Mouse (Mus musculus): Measurements from ENCODE around the gene Ptpn22. TPM values are rescaled to one million over a fixed set of nuclear protein-coding genes. Genes with fewer than 3 reads are reported as not detected.
"Not testable (repeated sequence)": the region's sequence is repeated elsewhere in the genome, so short reads cannot be mapped to it uniquely, and the experiment has no call there.

Ptpn22 gene
- polyA plus RNA-seq (2014; fragmentation: Nextera tagmentation; extraction: Ambion mirVana), result 0.08 TPM in 1 of 2 replicates, not detected in the other

DNA sequence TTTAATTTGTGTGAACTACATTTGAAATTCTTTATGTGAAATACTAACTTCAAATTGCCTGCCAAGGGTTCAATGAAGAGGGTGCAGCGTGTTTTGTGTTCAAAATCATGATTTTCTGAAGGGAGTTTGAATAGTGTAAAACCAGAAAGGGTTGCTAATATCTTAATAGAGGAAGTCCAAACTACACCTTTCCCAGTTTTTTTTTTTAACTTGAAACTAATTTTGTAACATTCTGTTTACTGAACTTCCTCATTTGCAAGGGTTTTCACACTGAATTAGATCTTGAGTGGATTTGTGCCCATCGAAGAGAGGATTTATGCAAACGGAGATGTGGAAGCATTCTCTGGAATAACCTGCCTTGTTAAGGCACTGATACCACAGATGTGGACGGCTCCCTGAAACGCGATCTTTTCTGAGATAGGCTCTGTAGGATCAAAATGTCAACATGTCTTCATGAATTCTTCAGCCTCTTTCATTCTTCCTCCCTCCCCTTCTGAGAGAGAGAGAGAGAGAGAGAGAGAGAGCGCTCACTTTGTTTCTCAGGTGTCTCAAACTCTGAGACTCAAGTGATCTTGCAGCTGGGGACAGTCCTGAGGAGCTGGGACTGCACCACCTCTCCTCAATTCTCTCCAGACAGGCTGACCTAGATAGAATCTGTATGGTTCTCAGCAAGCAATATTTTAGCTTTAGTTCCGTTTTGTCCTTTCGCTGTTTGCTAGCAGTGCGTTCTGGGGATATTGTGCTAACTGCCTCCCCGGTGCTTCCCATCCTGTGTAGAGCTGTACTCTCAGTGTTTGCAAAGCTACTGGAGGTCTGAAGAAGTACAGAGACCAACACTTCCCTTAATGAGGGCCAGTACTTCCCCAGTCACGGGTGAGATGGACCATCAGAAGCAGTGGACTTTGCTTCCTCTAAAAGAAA, at the start of gene Ptpn22:
Ptpn22 (plus strand) TSS at position 915 of the 921 bp plus-strand sequence.
- Histone ChIP-seq H3K27me3 (ENCODE audit: control insufficient read depth, insufficient read depth, low read length) (no peaks in the 10 kb centered on the region), H3K4me1 (replicated peaks; ENCODE audit: control insufficient read depth, insufficient read depth, low read length) (no peaks in the 10 kb centered on the region), H3K9me3 (ENCODE audit: control insufficient read depth, low read length) (no peaks in the 10 kb centered on the region), H3K27ac (ENCODE audit: low read depth, low read length) (no peak within 1 kb of the TSS), H3K9ac (ENCODE audit: low read depth, low read length) (no peak within 1 kb of the TSS), H3K4me3 (ENCODE audit: low read depth, low read length) (no peak within 1 kb of the TSS), H3K36me3 (ENCODE audit: control insufficient read depth, insufficient read depth, low read length) (no peaks in the 10 kb centered on the region), H3K4me2 (replicated peaks; ENCODE audit: low read depth, low read length) (no peak within 1 kb of the TSS)
- ATAC-seq (ENCODE audit: low FRiP score) (no peak), DNase-seq (ENCODE audit: low spot score) (no peak)
- 80% methylated on average over 12 of the region's 12 CpGs for WGBS

DNA sequence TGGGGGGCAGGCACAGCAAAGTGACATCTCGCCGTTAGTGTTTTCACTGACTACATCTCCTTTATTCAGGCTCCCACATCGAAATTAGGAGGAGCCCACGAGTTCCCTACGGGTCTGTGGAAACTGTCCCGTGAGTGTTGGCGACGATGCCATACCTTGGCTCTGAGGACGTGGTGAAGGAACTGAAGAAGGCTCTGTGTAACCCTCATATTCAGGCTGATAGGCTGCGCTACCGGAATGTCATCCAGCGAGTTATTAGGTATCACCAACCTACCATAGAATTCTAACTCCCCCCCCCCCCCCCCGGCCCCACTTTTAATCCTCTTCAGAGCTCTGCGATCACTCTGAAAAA, 49.8 kb upstream of the Ptpn22 start:
- WGBS, result 1% methylated on average over 14 of the region's 14 CpGs
- Histone ChIP-seq H3K9me3 (ENCODE audit: control insufficient read depth, low read length) (no peaks in the 10 kb centered on the region), H3K27ac (ENCODE audit: low read depth, low read length) (peak overlapping the region; percentile 83), H3K4me1 (replicated peaks; ENCODE audit: control insufficient read depth, insufficient read depth, low read length) (no peaks in the 10 kb centered on the region), H3K4me3 (ENCODE audit: low read depth, low read length) (peak overlapping the region; percentile 51), H3K9ac (ENCODE audit: low read depth, low read length) (peak overlapping the region; percentile 88), H3K36me3 (ENCODE audit: control insufficient read depth, insufficient read depth, low read length) (no peaks in the 10 kb centered on the region; the same call in 1 of the 2 replicates), H3K27me3 (ENCODE audit: control insufficient read depth, insufficient read depth, low read length) (no peaks in the 10 kb centered on the region), H3K4me2 (replicated peaks; ENCODE audit: low read depth, low read length) (peak overlapping the region; percentile 62)
- ATAC-seq (ENCODE audit: low FRiP score) (peak; percentile 72), DNase-seq (ENCODE audit: low spot score) (no peak)

GRCm38 (mm10) chr3:103810967-103811366, 48.6 kb upstream of the Ptpn22 start:
- H3K4me3 ChIP-seq (ENCODE audit: low read depth, low read length), result no peak overlapping the region
- 90% methylated on average over 6 of the region's 6 CpGs for WGBS
- H3K9me3 ChIP-seq (ENCODE audit: control insufficient read depth, low read length), result no peaks in the 10 kb centered on the region
- no peak for ATAC-seq (ENCODE audit: low FRiP score)
- H3K4me2 ChIP-seq (replicated peaks; ENCODE audit: low read depth, low read length), result no peak overlapping the region
- H3K9ac ChIP-seq (ENCODE audit: low read depth, low read length), result no peak overlapping the region
- no peaks in the 10 kb centered on the region for H3K27me3 ChIP-seq (ENCODE audit: control insufficient read depth, insufficient read depth, low read length)
- H3K36me3 ChIP-seq (ENCODE audit: control insufficient read depth, insufficient read depth, low read length), result peaks cover 4% of the 10 kb centered on the region; the same call in 1 of the 2 replicates
- no peak for DNase-seq (ENCODE audit: low spot score)
- H3K27ac ChIP-seq (ENCODE audit: low read depth, low read length), result no peak overlapping the region
- no peaks in the 10 kb centered on the region for H3K4me1 ChIP-seq (replicated peaks; ENCODE audit: control insufficient read depth, insufficient read depth, low read length)

DNA sequence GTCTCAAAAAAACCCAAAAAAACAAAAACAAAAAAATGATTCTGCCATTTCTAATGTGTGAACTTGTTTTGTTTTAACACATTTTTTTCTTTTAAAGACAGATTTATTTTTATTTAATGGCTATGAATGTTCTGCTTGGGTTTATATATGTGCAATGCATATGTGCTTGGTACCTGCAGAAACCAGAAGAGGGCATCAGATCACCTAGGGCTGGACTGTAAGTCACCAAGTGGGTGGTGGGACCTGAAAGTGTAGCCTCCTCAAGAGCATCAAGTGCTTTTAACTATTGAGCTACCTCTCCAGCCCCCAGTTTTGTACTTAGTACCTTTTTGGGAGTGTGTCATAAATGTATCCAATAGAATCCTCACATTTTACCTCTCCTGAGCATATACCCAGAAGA, 32.0 kb upstream of the Ptpn22 start:
- H3K27me3 ChIP-seq (ENCODE audit: control insufficient read depth, insufficient read depth, low read length), result no peaks in the 10 kb centered on the region
- no peak overlapping the region for H3K9ac ChIP-seq (ENCODE audit: low read depth, low read length)
- no peaks in the 10 kb centered on the region for H3K9me3 ChIP-seq (ENCODE audit: control insufficient read depth, low read length)
- no peaks in the 10 kb centered on the region for H3K4me1 ChIP-seq (replicated peaks; ENCODE audit: control insufficient read depth, insufficient read depth, low read length)
- H3K27ac ChIP-seq (ENCODE audit: low read depth, low read length), result no peak overlapping the region
- no peak overlapping the region for H3K4me2 ChIP-seq (replicated peaks; ENCODE audit: low read depth, low read length)
- no peaks in the 10 kb centered on the region for H3K36me3 ChIP-seq (ENCODE audit: control insufficient read depth, insufficient read depth, low read length)
- ATAC-seq (ENCODE audit: low FRiP score) (no peak), DNase-seq (ENCODE audit: low spot score) (no peak)
- no peak overlapping the region for H3K4me3 ChIP-seq (ENCODE audit: low read depth, low read length)

DNA sequence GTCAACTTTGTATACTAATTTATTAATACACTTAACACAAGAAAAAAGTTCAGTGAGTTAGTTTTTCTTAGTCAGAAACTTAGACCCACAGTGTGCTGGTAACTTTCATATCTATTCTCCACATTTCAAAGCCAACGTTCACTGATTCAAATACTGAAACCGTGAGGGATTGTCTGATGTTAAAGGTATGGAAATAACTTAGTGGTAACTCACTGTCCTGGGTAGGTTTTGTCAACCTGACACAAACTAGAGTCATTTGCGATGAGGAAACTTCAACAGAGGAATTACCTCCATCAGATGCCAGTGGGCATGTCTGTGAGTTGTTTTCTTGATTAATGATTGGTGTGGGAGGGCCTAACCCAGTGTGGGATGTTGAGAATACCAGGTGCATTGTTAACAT, 30.6 kb upstream of the Ptpn22 start:
- H3K27ac ChIP-seq (ENCODE audit: low read depth, low read length), result no peak overlapping the region
- no peak overlapping the region for H3K9ac ChIP-seq (ENCODE audit: low read depth, low read length)
- H3K4me1 ChIP-seq (replicated peaks; ENCODE audit: control insufficient read depth, insufficient read depth, low read length), result no peaks in the 10 kb centered on the region
- no peaks in the 10 kb centered on the region for H3K36me3 ChIP-seq (ENCODE audit: control insufficient read depth, insufficient read depth, low read length)
- H3K27me3 ChIP-seq (ENCODE audit: control insufficient read depth, insufficient read depth, low read length), result no peaks in the 10 kb centered on the region
- 82% methylated on average over 3 of the region's 3 CpGs for WGBS
- no peak overlapping the region for H3K4me2 ChIP-seq (replicated peaks; ENCODE audit: low read depth, low read length)
- DNase-seq (ENCODE audit: low spot score), result no peak
- no peaks in the 10 kb centered on the region for H3K9me3 ChIP-seq (ENCODE audit: control insufficient read depth, low read length)
- no peak overlapping the region for H3K4me3 ChIP-seq (ENCODE audit: low read depth, low read length)
- no peak for ATAC-seq (ENCODE audit: low FRiP score)

DNA sequence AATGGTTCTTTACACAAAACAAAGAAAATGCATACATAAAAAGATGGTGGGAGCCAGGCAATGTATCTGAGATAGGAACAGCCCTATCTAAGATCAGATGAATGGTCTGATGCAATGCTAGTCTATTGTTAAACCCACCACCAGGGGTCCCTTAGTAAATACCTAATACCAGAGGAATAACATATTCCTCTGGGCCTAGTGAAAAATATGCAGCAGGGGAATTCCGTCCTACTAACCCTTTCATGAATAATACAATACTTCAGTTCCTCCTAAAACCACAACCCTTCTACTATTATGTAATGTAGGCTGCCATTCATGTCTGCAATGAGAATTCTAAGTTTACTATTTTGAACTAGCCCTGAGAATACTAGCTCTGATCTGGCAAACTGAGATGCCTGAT, 28.9 kb upstream of the Ptpn22 start:
- not testable (repeated sequence) for H3K27me3 ChIP-seq (ENCODE audit: control insufficient read depth, insufficient read depth, low read length); H3K9me3 ChIP-seq (ENCODE audit: control insufficient read depth, low read length); H3K4me3 ChIP-seq (ENCODE audit: low read depth, low read length); H3K4me1 ChIP-seq (replicated peaks; ENCODE audit: control insufficient read depth, insufficient read depth, low read length); DNase-seq (ENCODE audit: low spot score); H3K9ac ChIP-seq (ENCODE audit: low read depth, low read length); H3K4me2 ChIP-seq (replicated peaks; ENCODE audit: low read depth, low read length); ATAC-seq (ENCODE audit: low FRiP score); H3K27ac ChIP-seq (ENCODE audit: low read depth, low read length); H3K36me3 ChIP-seq (ENCODE audit: control insufficient read depth, insufficient read depth, low read length)
- WGBS, result 79% methylated on average over 1 of the region's 1 CpGs

DNA sequence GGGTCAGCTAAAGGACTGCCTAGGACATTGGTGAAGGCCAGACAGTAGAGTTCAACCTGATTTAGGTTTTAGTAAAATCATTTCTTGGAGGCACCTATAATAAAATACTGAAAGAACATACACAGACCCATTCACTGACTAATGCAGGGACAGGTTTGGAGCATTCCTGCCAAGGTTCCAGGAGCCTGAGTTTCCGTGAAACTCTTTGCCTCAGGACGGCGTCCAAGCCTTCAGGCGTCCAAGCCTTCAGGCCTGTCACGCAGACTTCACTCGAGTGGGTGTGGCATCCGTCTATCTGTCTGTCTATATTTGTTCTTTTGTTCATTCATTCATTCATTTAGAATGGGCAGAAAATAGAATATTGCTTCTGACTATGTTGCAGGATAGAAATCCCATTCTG, 28.4 kb upstream of the Ptpn22 start:
- DNase-seq (ENCODE audit: low spot score) (no peak), ATAC-seq (ENCODE audit: low FRiP score) (no peak)
- 87% methylated on average over 7 of the region's 7 CpGs for WGBS
- no peak overlapping the region for H3K9ac ChIP-seq (ENCODE audit: low read depth, low read length)
- no peak overlapping the region for H3K27ac ChIP-seq (ENCODE audit: low read depth, low read length)
- H3K9me3 ChIP-seq (ENCODE audit: control insufficient read depth, low read length), result no peaks in the 10 kb centered on the region
- no peaks in the 10 kb centered on the region for H3K27me3 ChIP-seq (ENCODE audit: control insufficient read depth, insufficient read depth, low read length)
- no peaks in the 10 kb centered on the region for H3K36me3 ChIP-seq (ENCODE audit: control insufficient read depth, insufficient read depth, low read length)
- H3K4me2 ChIP-seq (replicated peaks; ENCODE audit: low read depth, low read length), result no peak overlapping the region
- no peaks in the 10 kb centered on the region for H3K4me1 ChIP-seq (replicated peaks; ENCODE audit: control insufficient read depth, insufficient read depth, low read length)
- no peak overlapping the region for H3K4me3 ChIP-seq (ENCODE audit: low read depth, low read length)

GRCm38 (mm10) chr3:103832426-103832825, 27.2 kb upstream of the Ptpn22 start, which contains the start of gene Bcl2l15:
Bcl2l15 (plus strand) TSS chr3:103832601.
- Histone ChIP-seq H3K4me3 (ENCODE audit: low read depth, low read length) (no peak within 1 kb of the TSS), H3K9ac (ENCODE audit: low read depth, low read length) (no peak within 1 kb of the TSS), H3K9me3 (ENCODE audit: control insufficient read depth, low read length) (no peaks in the 10 kb centered on the region), H3K4me1 (replicated peaks; ENCODE audit: control insufficient read depth, insufficient read depth, low read length) (no peaks in the 10 kb centered on the region), H3K27ac (ENCODE audit: low read depth, low read length) (no peak within 1 kb of the TSS), H3K36me3 (ENCODE audit: control insufficient read depth, insufficient read depth, low read length) (no peaks in the 10 kb centered on the region), H3K27me3 (ENCODE audit: control insufficient read depth, insufficient read depth, low read length) (no peaks in the 10 kb centered on the region), H3K4me2 (replicated peaks; ENCODE audit: low read depth, low read length) (no peak within 1 kb of the TSS)
- ATAC-seq (ENCODE audit: low FRiP score) (no peak), DNase-seq (ENCODE audit: low spot score) (no peak)

DNA sequence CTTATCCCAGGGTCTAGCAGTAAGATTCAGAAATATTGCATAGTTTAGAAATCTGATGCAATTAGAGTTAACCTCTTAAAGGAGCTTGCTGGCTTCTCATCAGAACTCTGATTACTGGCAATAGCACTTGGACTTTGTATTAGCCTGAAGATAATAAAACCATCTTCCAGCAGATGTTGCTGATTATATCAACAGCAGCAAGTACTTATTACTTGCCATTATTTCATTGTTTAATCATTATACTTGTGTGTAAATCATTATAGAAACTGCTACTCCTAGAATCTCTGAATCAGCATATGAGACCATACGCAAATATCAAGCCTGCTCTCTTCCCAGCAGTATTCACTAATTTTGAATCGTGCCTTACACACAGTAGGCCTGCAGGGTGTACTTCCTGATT, 25.6 kb upstream of the Ptpn22 start:
- DNase-seq (ENCODE audit: low spot score), result no peak
- no peaks in the 10 kb centered on the region for H3K36me3 ChIP-seq (ENCODE audit: control insufficient read depth, insufficient read depth, low read length)
- no peak overlapping the region for H3K9ac ChIP-seq (ENCODE audit: low read depth, low read length)
- H3K9me3 ChIP-seq (ENCODE audit: control insufficient read depth, low read length), result no peaks in the 10 kb centered on the region
- H3K4me2 ChIP-seq (replicated peaks; ENCODE audit: low read depth, low read length), result no peak overlapping the region
- no peak for ATAC-seq (ENCODE audit: low FRiP score)
- H3K27ac ChIP-seq (ENCODE audit: low read depth, low read length), result no peak overlapping the region
- no peak overlapping the region for H3K4me3 ChIP-seq (ENCODE audit: low read depth, low read length)
- WGBS, result 89% methylated on average over 2 of the region's 2 CpGs
- H3K4me1 ChIP-seq (replicated peaks; ENCODE audit: control insufficient read depth, insufficient read depth, low read length), result no peaks in the 10 kb centered on the region
- H3K27me3 ChIP-seq (ENCODE audit: control insufficient read depth, insufficient read depth, low read length), result no peaks in the 10 kb centered on the region
